Mouse (Mus musculus): Measurements from ENCODE around the gene Uhrf1bp1l. TPM values are rescaled to one million over a fixed set of nuclear protein-coding genes. Genes with fewer than 3 reads are reported as not detected.

The Uhrf1bp1l gene
- polyA plus RNA-seq, 1 experiment from 2014 or later: 32.8 TPM

DNA sequence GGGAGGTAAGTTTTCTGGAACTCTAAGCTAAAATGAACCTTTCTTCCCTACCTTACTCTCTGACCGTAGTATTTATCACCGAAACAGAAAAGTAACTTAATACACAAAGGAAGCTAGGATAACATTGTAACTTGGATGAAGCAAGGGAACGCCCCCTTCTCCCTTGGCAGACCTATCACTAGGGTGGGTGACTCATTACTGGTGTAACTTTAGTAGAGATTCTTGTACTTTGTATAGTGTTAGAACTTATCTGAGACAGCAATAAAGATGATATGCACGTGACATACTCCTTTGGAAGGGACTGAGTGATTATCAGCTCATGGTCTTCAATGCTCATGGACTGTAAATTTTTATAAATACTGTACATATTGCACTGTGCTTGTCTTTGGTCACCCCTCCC lies 123.4 kb downstream of the Uhrf1bp1l start:
- no peak overlapping the region for H3K4me2 ChIP-seq (replicated peaks)
- no peaks in the 10 kb centered on the region for H3K36me3 ChIP-seq
- no peak overlapping the region for H3K9ac ChIP-seq (replicated peaks)
- no peaks in the 10 kb centered on the region for H3K4me1 ChIP-seq
- no peak overlapping the region for H3K27ac ChIP-seq (replicated peaks)
- H3K9me3 ChIP-seq: no peaks in the 10 kb centered on the region
- no peak overlapping the region for H3K4me3 ChIP-seq
- 91% methylated on average over 4 of the region's 4 CpGs for WGBS
- ATAC-seq (ENCODE audit: low FRiP score, low read depth): no peak
- 0 out of 2 replicates have a peak, but pooled peaks cover 3% of the 10 kb centered on the region for H3K27me3 ChIP-seq

DNA sequence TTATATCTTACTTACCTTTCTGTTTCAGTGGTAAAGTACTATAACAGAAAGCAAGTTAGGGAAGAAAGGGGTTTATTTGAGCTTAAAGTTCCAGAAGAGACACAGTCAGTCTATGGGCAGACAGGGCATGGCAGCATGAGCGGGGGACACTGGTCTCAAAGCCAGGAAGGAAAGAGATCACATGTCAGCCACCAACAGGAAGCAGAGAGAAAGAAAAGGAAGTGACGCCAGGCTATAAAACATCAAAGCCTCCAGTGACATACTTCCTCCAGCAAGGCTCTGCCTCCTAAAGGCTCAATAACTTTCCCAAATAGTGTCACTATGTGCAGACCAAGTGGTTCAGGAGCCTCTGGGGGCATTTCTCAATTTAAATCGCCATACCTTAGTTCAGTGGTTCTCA lies 124.0 kb downstream of the Uhrf1bp1l start:
- Histone ChIP-seq H3K4me3 (no peak overlapping the region), H3K4me1 (peaks cover 2% of the 10 kb centered on the region), H3K27ac (replicated peaks) (no peak overlapping the region), H3K9ac (replicated peaks) (no peak overlapping the region), H3K27me3 (0 out of 2 replicates have a peak, but pooled peaks cover 3% of the 10 kb centered on the region), H3K9me3 (no peaks in the 10 kb centered on the region), H3K4me2 (replicated peaks) (no peak overlapping the region), H3K36me3 (no peaks in the 10 kb centered on the region)
- 88% methylated on average over 3 of the region's 3 CpGs for WGBS
- ATAC-seq (ENCODE audit: low FRiP score, low read depth): no peak

Other genes starting within 250 kb of the Uhrf1bp1l start
- not detected in 2 replicates for gene Nr1h4, start 211.4 kb upstream of the Uhrf1bp1l start, polyA plus RNA-seq (2016; fragmentation: Nextera tagmentation; extraction: Ambion mirVana)
- gene Slc17a8, start 123.7 kb upstream of the Uhrf1bp1l start, polyA plus RNA-seq (2016; fragmentation: Nextera tagmentation; extraction: Ambion mirVana): 0.59 and 0.84 TPM in 2 replicates
- 13.5 and 13.9 TPM in 2 replicates for gene Scyl2, start 58.7 kb upstream of the Uhrf1bp1l start, polyA plus RNA-seq (2016; fragmentation: Nextera tagmentation; extraction: Ambion mirVana)
- gene Actr6, start 12.7 kb upstream of the Uhrf1bp1l start, polyA plus RNA-seq (2016; fragmentation: Nextera tagmentation; extraction: Ambion mirVana): 41.6 and 43.7 TPM in 2 replicates
- 11.9 and 16.5 TPM in 2 replicates for gene Anks1b, start 128.5 kb downstream of the Uhrf1bp1l start, polyA plus RNA-seq (2016; fragmentation: Nextera tagmentation; extraction: Ambion mirVana)